Mouse (Mus musculus) retina, postnatal 1 day (tissue): ENCODE results near the gene Myg1.

Experiments used
- DNase-seq: peaks from one replicate; pipeline ENCODE4 v3.0.0-alpha.2; 2012

The Myg1 gene

DNA sequence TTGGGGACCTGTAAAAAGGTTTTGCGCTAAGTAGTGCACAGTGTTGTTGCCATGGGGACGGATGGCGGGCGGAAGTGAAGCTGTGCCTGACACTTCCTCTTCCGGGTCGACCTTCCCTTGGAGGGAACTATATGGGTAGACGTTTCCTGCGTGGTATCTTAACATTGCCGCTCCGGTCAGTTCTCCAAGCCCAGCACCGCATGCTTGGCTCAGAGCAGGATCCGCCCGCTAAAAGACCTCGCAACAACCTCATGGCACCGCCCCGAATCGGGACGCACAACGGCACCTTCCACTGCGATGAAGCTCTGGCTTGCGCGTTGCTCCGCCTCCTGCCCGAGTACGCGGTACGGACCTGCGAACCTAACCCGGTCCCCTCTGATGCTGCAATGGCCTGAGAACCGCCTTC is at the start of gene Myg1:
Gene Myg1 (plus strand): TSS at position 100 of the 406 bp plus-strand sequence.
- DNase-seq = peak; percentile 93

GRCm38 (mm10) chr15:102282463-102283292 is 48.8 kb upstream of the Myg1 start:
- no peak for DNase-seq

DNA sequence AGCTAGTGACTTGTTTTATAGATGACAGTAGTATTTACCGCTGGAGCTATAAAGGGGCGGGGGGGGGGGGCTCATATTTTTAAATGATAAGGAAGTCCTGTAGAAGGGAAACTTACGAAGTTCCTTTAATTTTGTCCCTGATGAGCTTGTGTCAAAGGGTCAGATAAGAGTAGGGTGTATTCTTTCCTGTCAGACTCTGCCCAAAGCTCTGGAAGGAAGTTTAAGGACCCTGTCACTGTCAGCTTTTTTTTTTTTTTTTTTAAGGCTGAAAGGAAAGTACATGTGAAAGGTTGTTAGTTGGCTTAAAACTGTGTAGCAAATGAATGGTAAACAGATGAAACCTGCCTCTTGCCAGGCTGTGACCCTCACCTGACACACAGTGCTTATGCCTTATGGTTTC is 47.9 kb upstream of the Myg1 start:
- DNase-seq = no peak

DNA sequence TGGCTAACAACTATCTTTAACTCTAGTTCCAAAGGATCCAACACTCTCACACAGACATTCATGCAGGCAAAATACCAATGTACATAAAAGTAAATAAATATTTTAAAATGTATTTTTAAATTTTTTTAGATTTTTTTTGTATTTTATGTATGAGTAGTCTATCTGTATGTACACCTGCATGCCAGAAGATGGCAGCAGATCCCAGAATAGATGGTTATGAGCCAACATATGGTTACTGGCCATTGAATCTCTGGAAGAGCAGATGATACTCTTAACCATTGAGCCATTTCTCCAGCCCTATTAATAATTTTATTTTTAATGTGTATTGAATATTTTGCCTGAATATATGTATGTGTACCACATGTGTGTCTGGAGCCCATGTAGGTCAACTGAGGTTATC is 44.1 kb upstream of the Myg1 start:
- peak; percentile 67 for DNase-seq

DNA sequence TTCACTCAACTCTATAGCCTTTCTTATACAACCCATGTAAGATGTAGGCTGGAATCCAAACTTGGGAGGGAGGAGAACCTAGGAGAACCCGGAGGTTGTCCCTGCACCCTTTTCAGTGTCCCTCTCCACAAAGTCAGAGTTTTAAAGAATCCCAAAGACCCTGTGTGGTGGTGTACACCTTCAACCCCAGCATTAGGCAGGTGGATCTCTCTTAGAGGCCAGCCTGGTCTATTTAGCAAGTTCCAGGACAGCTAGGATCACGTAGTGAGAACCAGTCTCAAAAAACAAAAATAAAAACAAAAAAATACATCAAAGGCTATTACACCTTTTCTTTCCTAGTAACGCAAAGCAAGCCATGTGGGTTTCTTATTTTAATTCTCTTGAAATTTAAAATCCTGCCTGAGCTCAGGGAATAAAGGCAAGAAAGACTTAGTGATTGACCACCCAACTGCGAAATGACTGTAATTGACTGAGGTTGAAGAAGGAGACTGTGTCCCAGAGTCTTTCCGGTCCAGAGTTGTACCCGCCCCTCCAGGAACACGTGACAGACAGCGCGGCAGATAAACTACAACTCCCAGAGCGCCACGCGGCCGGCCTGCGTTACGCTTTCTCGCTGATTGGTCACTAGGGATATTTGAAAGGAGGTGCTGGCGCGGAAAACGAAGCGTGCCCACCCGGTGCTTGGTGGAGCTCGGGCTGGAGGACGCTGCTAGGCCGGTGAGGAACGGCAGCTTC is 35.7 kb upstream of the Myg1 start, which contains the start of gene Espl1:
Gene Espl1 (plus strand): TSS at position 634 of the 735 bp plus-strand sequence.
- peak; percentile 96 for DNase-seq

DNA sequence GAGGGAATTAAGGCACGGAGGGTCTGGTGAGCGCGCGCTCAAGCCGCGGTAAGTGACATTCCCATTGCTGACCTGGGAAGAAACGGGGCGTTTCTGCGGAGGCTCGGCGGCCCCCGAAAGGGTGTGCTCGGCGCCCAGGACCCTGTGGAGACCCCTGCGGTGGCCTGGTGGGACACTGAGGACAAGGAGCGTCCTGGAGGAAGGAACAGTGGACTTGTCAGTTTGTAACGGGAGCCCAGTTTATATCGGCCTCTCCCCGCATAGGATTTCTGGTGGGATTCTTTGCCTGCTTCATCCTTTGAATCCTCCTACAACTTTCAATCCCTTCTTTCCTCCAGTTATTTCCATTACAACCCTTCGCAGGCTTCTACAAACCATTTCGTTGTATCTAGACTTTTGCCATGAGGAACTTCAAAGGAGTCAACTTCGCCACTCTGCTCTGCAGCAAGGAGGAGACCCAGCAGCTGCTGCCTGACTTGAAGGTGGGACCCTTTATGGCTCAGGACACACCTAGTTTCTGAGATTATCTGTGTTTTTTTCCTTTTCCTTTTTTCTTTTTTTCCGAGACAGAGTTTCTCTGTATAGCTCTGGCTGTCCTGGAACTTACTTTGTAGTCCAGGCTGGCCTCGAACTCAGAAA is 35.0 kb upstream of the Myg1 start:
- DNase-seq = no peak

DNA sequence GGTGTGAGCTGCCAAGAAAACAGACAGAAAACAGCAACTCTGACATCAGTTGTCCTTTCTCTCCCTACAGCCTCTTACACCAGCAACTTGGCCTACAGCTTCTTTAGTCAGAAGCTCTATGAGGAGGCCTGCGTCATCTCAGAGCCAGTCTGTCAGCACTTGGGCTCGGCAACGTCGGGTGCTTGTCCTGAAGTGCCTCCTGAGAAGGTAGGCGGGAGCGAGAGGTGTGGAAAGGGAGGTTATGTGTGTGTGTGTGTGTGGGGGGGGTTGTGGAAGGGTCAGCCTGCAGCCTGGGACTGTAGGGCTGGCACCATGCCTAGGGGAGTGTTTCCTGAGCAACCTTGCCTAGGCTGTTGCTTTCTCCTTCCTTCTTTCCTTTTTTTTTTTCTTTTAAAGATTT is 29.0 kb upstream of the Myg1 start:
- no peak for DNase-seq

DNA sequence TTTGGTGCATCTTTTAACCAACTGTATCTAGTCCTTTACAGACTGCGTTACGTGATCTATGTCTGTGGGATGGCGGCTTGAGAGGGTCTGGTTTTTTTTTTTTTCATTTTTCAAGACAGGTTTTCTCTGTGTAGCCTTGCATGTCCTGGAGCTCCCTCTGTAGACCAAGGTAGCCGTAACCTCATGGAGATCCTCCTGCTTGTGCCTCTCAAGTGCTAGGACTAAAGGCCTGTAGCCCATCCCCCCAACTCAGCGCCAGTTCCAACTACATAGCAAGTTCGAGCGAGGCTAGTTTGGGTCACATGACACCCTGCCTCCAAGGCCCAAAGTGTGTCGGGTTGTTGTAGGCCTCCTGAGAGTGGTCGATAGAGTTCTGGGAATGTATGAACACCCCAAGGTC is 22.8 kb upstream of the Myg1 start:
- DNase-seq = no peak

- DNase-seq = no peak
These were observed 21.2 kb upstream of the Myg1 start for GRCm38 (mm10) chr15:102310074-102310845.

GRCm38 (mm10) chr15:102311489-102311888 is 20.0 kb upstream of the Myg1 start:
- no peak for DNase-seq

DNA sequence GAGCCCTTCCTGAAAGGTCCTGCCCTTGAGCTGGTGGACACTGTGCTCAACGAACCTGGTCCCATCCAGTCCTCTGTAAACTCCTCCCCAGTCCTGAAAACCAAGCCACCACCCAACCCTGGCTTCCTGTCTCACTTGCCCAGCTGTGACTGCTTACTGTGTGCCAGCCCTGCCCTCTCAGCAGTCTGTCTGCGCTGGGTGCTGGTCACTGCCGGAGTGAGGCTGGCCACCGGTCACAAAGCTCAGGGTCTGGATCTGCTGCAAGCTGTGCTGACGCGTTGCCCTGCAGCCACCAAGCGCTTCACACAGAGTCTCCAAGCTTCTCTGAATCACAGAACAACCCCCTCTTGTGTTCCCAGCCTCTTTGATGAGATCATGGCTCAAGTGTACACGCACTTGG is 16.2 kb upstream of the Myg1 start:
- no peak for DNase-seq

- peak; percentile 69 for DNase-seq
These were observed 15.2 kb upstream of the Myg1 start for GRCm38 (mm10) chr15:102316263-102316662.

- no peak for DNase-seq
These were observed 6.6 kb upstream of the Myg1 start for GRCm38 (mm10) chr15:102324654-102325473.

DNA sequence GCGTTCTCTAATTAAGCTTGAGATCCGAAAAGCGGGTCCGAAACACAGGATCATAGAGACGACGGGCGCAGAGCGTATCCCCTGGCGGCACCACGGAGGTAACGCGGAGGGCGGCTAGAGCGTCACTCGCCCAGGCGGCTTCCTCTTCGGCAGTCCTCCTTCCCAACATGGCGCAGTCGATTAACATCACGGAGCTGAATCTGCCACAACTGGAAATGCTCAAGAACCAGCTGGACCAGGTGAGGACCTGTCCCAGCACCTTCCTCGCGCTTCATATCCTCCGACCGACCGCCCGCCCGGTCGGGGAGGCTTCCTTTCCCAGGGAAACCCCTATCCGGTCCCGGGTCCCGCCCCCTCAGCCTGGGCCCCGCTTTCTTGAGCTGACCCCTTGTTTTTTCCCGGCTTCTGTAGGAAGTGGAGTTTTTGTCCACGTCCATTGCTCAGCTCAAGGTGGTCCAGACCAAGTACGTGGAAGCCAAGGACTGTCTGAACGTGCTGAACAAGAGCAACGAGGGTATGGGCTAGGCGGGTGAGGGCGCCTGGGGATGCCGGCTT is 5.4 kb upstream of the Myg1 start, which contains the start of gene Pfdn5:
Gene Pfdn5 (plus strand): TSS at position 95 of the 555 bp plus-strand sequence.
- DNase-seq = peak; percentile 93

GRCm38 (mm10) chr15:102326892-102327291 is 4.6 kb upstream of the Myg1 start:
- DNase-seq = no peak

- no peak for DNase-seq
These were observed 3.7 kb downstream of the Myg1 start for GRCm38 (mm10) chr15:102335254-102335653.

DNA sequence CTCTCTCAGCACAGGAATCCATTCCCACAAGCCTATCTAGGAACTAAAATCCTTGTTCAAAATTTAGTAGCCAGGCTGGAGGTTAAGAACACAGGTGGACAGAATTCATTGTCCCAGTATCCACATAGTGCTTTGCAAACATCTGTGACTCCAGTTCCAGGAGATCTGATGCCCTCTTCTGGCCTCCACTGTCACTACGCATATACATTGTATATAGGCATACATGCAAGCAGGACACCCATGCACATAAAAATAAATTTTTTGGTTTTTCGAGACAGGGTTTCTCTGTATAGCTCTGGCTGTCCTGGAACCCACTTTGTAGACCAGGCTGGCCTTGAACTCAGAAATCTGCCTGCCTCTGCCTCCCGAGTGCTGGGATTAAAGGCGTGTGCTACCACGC is 4.4 kb downstream of the Myg1 start:
- peak; percentile 55 for DNase-seq

GRCm38 (mm10) chr15:102336946-102337345 is 5.4 kb downstream of the Myg1 start:
- DNase-seq = no peak

DNA sequence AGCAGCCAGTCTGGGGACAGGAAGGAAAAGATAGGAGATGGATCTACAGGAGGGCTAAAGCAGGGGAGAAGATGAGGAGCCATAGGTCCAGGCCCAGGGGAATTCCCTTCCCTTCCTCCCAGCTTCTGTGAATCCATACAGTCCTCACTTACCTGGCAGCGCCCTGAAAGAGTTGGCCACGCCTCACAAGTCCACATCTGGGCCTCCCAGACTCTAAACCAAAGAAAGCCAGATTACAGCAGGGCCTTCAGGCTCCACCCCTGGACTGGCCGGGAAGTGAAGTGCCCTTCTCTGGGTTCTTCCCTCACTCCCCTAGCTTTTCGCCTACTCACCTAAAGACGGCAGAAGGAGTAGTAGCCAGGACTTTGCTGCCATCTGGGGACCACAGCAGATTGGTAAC is 8.1 kb downstream of the Myg1 start:
- DNase-seq = no peak

GRCm38 (mm10) chr15:102341580-102341979 is 10.1 kb downstream of the Myg1 start:
- DNase-seq = peak; percentile 63

GRCm38 (mm10) chr15:102344490-102344889 is 13.0 kb downstream of the Myg1 start:
- DNase-seq = no peak
